Mouse (Mus musculus): Measurements from ENCODE around the gene Acvr1b. TPM values are rescaled to one million over a fixed set of nuclear protein-coding genes. Genes with fewer than 3 reads are reported as not detected.

The Acvr1b gene
- polyA plus RNA-seq, 1 experiment from 2014 or later = 17.4 TPM

DNA sequence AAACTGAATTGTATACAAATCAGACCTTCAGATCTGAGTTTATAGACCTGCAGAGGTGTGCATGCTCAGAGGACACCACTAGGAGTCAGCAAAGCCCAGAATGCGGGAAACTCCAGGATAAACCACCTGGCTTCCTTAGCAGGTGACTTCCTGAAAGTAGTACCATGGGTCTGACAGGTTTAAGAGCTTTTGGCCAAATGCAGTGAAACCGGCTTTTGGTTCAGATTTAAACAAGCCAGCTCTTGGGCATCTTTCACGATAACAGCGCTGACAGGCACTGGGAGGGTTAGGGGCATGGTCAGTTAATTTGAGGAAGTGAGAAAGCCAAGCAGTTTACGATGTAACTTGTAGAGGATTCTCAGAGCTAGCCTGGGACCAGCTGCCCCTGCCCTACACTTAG lies 14.0 kb downstream of the Acvr1b start:
- Histone ChIP-seq H3K4me1 (ENCODE audit: control insufficient read depth, insufficient read depth, low read length) (peaks cover 18% of the 10 kb centered on the region), H3K36me3 (ENCODE audit: control insufficient read depth, insufficient read depth, low read length) (no peaks in the 10 kb centered on the region), H3K4me3 (ENCODE audit: low read depth, low read length) (no peak overlapping the region), H3K4me2 (ENCODE audit: low read depth) (no peak overlapping the region), H3K9ac (ENCODE audit: low read length) (no peak overlapping the region), H3K27me3 (ENCODE audit: control insufficient read depth, insufficient read depth, low read length) (no peaks in the 10 kb centered on the region), H3K27ac (ENCODE audit: low read depth, low read length) (no peak overlapping the region), H3K9me3 (ENCODE audit: control insufficient read depth, low read length) (no peaks in the 10 kb centered on the region)
- DNase-seq (ENCODE audit: low spot score) (no peak), ATAC-seq (ENCODE audit: insufficient read depth, low FRiP score, low TSS enrichment) (no peak)
- 77% methylated on average over 5 of the region's 5 CpGs for WGBS

DNA sequence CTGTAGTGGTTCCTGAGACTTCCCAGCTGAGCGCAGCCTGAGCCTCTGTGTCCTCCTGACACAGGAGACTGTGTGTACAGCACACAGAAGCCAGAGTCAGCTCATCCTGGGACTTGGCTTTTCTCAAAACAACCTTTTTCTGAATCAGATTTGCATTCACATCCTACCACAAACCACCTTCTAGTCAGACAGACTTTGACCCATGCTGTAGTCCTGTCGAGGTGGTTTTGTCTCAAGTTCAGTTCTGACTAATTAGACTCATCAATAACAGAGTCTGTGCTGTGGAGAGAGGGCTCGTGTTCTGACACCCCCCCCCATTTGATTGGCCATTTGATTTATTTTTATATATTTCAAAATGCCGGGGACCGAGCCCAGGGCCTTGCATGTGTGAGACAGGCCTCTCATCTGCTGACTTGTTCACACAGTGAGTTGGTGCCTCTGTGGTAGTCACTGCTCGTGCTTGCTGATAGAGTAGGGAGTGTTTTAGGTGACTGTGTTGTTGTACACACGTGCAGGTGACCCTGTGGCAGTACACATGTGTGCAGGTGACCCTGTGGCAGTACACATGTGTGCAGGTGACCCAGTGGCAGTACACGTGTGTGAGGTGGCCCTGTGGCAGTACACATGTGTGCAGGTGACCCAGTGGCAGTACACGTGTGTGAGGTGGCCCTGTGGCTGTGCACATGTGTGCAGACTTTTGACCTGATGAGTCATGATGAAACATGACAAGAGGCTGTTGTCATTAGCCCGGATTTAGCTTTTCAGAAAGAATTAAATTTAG lies 16.3 kb downstream of the Acvr1b start:
- ATAC-seq (ENCODE audit: insufficient read depth, low FRiP score, low TSS enrichment) (no peak), DNase-seq (ENCODE audit: low spot score) (no peak)
- Histone ChIP-seq H3K4me3 (ENCODE audit: low read depth, low read length) (no peak overlapping the region), H3K4me1 (ENCODE audit: control insufficient read depth, insufficient read depth, low read length) (peaks cover 12% of the 10 kb centered on the region), H3K9me3 (ENCODE audit: control insufficient read depth, low read length) (no peaks in the 10 kb centered on the region), H3K27me3 (ENCODE audit: control insufficient read depth, insufficient read depth, low read length) (no peaks in the 10 kb centered on the region), H3K36me3 (ENCODE audit: control insufficient read depth, insufficient read depth, low read length) (peaks cover 8% of the 10 kb centered on the region), H3K27ac (ENCODE audit: low read depth, low read length) (no peak overlapping the region), H3K9ac (ENCODE audit: low read length) (no peak overlapping the region), H3K4me2 (ENCODE audit: low read depth) (no peak overlapping the region)
- 79% methylated on average over 10 of the region's 10 CpGs for WGBS

DNA sequence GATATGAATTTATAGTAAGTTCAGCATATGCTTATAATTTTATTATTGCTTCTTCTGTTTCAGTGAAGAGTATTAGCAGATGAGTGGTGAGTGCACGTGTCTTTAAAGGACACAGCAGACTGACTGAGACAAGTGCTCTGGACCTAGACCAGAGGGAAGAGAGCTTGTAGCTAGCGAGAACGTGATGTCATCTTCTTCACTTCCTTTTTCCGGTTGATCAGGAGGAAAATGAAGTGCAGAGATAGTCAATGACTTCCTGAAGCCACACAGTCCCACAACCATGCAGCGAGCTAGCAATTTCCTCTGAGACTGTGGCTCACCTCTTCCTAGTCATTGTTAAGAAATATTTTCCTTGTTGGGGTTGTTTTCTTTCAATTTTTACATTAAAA lies 16.9 kb downstream of the Acvr1b start:
- ATAC-seq (ENCODE audit: insufficient read depth, low FRiP score, low TSS enrichment) (no peak), DNase-seq (ENCODE audit: low spot score) (no peak)
- no peak overlapping the region for H3K4me2 ChIP-seq (ENCODE audit: low read depth)
- no peak overlapping the region for H3K9ac ChIP-seq (ENCODE audit: low read length)
- peaks cover 13% of the 10 kb centered on the region for H3K36me3 ChIP-seq (ENCODE audit: control insufficient read depth, insufficient read depth, low read length)
- no peak overlapping the region for H3K4me3 ChIP-seq (ENCODE audit: low read depth, low read length)
- H3K27ac ChIP-seq (ENCODE audit: low read depth, low read length) = no peak overlapping the region
- no peaks in the 10 kb centered on the region for H3K9me3 ChIP-seq (ENCODE audit: control insufficient read depth, low read length)
- 76% methylated on average over 5 of the region's 5 CpGs for WGBS
- peaks cover 12% of the 10 kb centered on the region for H3K4me1 ChIP-seq (ENCODE audit: control insufficient read depth, insufficient read depth, low read length)
- no peaks in the 10 kb centered on the region for H3K27me3 ChIP-seq (ENCODE audit: control insufficient read depth, insufficient read depth, low read length)

DNA sequence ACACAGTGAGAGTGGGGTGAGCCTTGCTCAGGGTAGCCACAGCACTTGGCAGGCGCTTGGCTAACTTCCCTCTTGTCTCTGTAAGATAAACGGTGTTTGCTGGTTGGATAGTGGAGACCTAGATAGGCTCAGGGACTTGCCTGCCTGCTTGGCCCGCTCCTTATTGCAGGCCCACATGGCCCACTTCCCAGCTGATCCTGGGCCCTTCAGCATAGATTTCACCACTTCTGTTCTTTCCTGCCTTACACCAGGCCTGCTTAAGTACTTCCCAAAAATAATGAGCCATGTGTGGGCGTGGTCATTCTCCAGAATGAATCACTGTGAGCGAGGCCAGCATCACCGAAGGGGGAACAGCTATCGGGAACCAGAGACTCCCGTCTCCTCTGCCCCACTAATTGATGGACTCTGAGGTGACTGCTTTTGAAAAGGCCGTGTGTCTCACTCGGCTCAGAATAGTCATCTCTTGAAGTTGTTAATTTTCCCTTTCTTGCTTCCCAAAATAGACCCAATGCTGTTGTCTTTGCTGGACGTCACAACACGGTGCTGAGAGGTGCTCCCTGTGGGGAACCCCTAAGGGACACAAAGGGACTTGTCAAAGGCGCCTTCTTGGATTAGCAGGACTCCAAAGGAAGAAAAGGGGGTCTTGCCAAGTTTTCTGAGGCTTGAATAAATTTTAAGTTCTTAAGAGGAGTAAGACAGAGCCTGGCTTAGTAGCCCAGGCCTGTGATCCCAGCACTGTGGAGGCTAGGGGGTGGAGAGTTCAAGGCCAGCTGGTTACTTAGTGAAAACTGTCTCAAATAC lies 17.8 kb downstream of the Acvr1b start:
- DNase-seq (ENCODE audit: low spot score) (no peak), ATAC-seq (ENCODE audit: insufficient read depth, low FRiP score, low TSS enrichment) (no peak)
- Histone ChIP-seq H3K9ac (ENCODE audit: low read length) (no peak overlapping the region), H3K27me3 (ENCODE audit: control insufficient read depth, insufficient read depth, low read length) (no peaks in the 10 kb centered on the region), H3K4me3 (ENCODE audit: low read depth, low read length) (no peak overlapping the region), H3K27ac (ENCODE audit: low read depth, low read length) (no peak overlapping the region), H3K4me1 (ENCODE audit: control insufficient read depth, insufficient read depth, low read length) (peaks cover 12% of the 10 kb centered on the region), H3K4me2 (ENCODE audit: low read depth) (no peak overlapping the region), H3K36me3 (ENCODE audit: control insufficient read depth, insufficient read depth, low read length) (peaks cover 16% of the 10 kb centered on the region), H3K9me3 (ENCODE audit: control insufficient read depth, low read length) (no peaks in the 10 kb centered on the region)
- 32% methylated on average over 13 of the region's 13 CpGs for WGBS

DNA sequence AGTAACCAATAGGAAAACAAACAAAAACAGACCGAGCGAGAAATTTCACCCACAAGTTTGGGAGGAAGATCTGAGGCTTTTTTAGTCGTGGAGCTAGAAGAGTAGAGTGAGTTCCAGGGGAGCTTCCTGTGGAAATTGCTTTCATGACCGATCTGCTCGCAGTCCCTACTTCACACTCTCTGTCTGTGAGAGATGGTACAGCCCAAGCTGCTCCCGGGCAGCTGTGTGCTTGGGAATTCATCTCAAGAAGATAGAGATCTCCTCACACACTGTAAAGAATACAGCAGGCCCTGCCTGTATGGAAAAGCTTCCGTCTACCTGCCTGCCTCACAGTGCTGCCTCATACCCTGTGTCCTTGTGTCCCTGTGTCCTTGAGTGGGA lies 18.4 kb downstream of the Acvr1b start:
- no peak overlapping the region for H3K9ac ChIP-seq (ENCODE audit: low read length)

DNA sequence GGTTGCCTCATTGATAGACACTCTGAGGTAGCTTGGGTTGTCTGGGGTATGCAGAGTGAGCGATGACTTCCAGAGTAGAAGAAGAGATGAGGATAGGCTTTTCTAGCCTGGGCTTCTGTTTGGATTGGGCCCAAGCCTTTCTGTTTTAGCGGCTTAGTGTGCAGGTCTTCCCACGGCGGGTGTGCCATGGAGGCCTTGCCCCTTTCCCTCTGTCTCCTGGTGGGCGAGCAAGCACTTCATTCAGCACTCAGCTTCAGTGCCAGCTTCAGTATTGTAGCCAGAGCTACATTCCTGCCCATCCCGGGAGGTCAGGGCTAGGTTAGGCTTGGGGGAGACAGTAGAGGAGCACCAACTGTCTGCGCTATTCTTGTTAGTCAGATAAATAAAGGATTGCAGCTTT lies 18.8 kb downstream of the Acvr1b start:
- H3K4me1 ChIP-seq (ENCODE audit: control insufficient read depth, insufficient read depth, low read length) = peaks cover 12% of the 10 kb centered on the region
- DNase-seq (ENCODE audit: low spot score) (no peak), ATAC-seq (ENCODE audit: insufficient read depth, low FRiP score, low TSS enrichment) (no peak)
- H3K27me3 ChIP-seq (ENCODE audit: control insufficient read depth, insufficient read depth, low read length) = no peaks in the 10 kb centered on the region
- H3K9me3 ChIP-seq (ENCODE audit: control insufficient read depth, low read length) = no peaks in the 10 kb centered on the region
- no peak overlapping the region for H3K4me2 ChIP-seq (ENCODE audit: low read depth)
- H3K27ac ChIP-seq (ENCODE audit: low read depth, low read length) = no peak overlapping the region
- no peak overlapping the region for H3K4me3 ChIP-seq (ENCODE audit: low read depth, low read length)
- peaks cover 16% of the 10 kb centered on the region for H3K36me3 ChIP-seq (ENCODE audit: control insufficient read depth, insufficient read depth, low read length)
- 89% methylated on average over 7 of the region's 7 CpGs for WGBS
- no peak overlapping the region for H3K9ac ChIP-seq (ENCODE audit: low read length)

More for the DNA sequence above, 18.4 kb downstream of the Acvr1b start:
- ATAC-seq (ENCODE audit: insufficient read depth, low FRiP score, low TSS enrichment) = no peak
- no peak overlapping the region for H3K4me3 ChIP-seq (ENCODE audit: low read depth, low read length)
- DNase-seq (ENCODE audit: low spot score) = no peak
- peaks cover 16% of the 10 kb centered on the region for H3K36me3 ChIP-seq (ENCODE audit: control insufficient read depth, insufficient read depth, low read length)
- H3K27me3 ChIP-seq (ENCODE audit: control insufficient read depth, insufficient read depth, low read length) = no peaks in the 10 kb centered on the region
- H3K27ac ChIP-seq (ENCODE audit: low read depth, low read length) = no peak overlapping the region
- 54% methylated on average over 7 of the region's 7 CpGs for WGBS
- H3K4me2 ChIP-seq (ENCODE audit: low read depth) = no peak overlapping the region
- no peaks in the 10 kb centered on the region for H3K9me3 ChIP-seq (ENCODE audit: control insufficient read depth, low read length)
- H3K4me1 ChIP-seq (ENCODE audit: control insufficient read depth, insufficient read depth, low read length) = peaks cover 12% of the 10 kb centered on the region

DNA sequence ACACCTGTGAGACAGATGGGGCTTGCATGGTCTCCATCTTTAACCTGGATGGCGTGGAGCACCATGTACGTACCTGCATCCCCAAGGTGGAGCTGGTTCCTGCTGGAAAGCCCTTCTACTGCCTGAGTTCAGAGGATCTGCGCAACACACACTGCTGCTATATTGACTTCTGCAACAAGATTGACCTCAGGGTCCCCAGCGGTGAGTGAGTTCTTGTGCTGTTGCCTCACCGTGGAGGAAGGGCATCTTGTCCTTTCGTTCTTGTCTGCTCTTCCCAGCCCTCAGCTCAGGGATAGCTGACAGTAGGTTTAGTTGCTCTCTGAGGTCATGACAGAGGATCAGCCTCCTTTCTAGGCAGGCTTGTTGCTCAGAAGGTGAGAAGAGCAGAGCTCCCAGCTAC lies 20.1 kb downstream of the Acvr1b start:
- Histone ChIP-seq H3K27ac (ENCODE audit: low read depth, low read length) (no peak overlapping the region), H3K4me3 (ENCODE audit: low read depth, low read length) (no peak overlapping the region), H3K36me3 (ENCODE audit: control insufficient read depth, insufficient read depth, low read length) (peaks cover 16% of the 10 kb centered on the region), H3K9me3 (ENCODE audit: control insufficient read depth, low read length) (no peaks in the 10 kb centered on the region), H3K4me1 (ENCODE audit: control insufficient read depth, insufficient read depth, low read length) (peaks cover 12% of the 10 kb centered on the region), H3K4me2 (ENCODE audit: low read depth) (no peak overlapping the region), H3K27me3 (ENCODE audit: control insufficient read depth, insufficient read depth, low read length) (no peaks in the 10 kb centered on the region), H3K9ac (ENCODE audit: low read length) (no peak overlapping the region)
- WGBS = 95% methylated on average over 6 of the region's 6 CpGs
- ATAC-seq (ENCODE audit: insufficient read depth, low FRiP score, low TSS enrichment) (no peak), DNase-seq (ENCODE audit: low spot score) (no peak)

DNA sequence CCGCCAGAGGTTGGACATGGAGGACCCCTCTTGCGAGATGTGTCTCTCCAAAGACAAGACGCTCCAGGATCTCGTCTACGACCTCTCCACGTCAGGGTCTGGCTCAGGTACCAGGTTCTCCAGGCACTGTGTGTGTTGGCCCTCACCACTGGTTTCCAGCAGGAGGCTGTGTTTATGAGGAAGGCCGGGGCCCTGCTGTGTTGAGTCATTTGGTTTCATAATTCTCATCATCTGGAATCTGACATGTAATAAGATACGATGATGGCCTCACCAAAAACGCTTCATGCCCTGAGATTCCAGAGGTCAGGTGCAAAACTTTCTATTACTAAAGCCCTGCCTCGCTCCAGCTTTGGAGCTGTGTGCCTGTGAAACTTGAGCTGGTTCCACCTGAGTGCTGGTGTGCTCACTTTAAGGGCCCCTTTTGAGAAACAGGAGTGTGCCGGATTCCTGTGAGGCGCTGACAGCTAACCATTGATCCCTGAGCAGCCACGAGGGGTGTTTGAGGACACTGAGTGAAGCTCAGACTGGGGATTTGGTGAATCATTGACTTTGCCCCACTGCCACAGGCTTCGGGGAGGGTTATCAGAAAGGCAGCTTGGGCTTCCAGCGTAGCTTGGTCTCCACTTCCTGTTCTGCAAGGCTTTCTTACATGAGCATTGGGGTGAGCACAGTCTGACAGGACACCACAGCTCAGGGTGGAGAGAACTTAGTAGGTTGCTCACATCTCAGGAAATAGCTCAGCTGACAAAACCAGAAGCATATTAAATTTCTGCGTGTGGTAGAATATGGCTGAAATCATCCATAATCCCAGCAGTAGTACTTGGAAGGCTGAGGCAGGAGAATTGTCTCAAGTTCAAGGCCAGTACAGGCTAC lies 21.3 kb downstream of the Acvr1b start:
- no peaks in the 10 kb centered on the region for H3K27me3 ChIP-seq (ENCODE audit: control insufficient read depth, insufficient read depth, low read length)
- H3K4me3 ChIP-seq (ENCODE audit: low read depth, low read length) = no peak overlapping the region
- ATAC-seq (ENCODE audit: insufficient read depth, low FRiP score, low TSS enrichment) (no peak), DNase-seq (ENCODE audit: low spot score) (no peak)
- peaks cover 19% of the 10 kb centered on the region for H3K36me3 ChIP-seq (ENCODE audit: control insufficient read depth, insufficient read depth, low read length)
- peaks cover 12% of the 10 kb centered on the region for H3K4me1 ChIP-seq (ENCODE audit: control insufficient read depth, insufficient read depth, low read length)
- H3K9me3 ChIP-seq (ENCODE audit: control insufficient read depth, low read length) = no peaks in the 10 kb centered on the region
- H3K4me2 ChIP-seq (ENCODE audit: low read depth) = no peak overlapping the region
- no peak overlapping the region for H3K9ac ChIP-seq (ENCODE audit: low read length)
- no peak overlapping the region for H3K27ac ChIP-seq (ENCODE audit: low read depth, low read length)
- WGBS = 92% methylated on average over 16 of the region's 16 CpGs
